Mouse (Mus musculus) lung, embryonic 14.5 days (tissue): ENCODE results near the gene Arfgap3. TPM values are rescaled to one million over a fixed set of nuclear protein-coding genes. Genes with fewer than 3 reads are reported as not detected.
"Not testable (repeated sequence)": the region's sequence is repeated elsewhere in the genome, so short reads cannot be mapped to it uniquely, and the experiment has no call there.

Experiments used
- ATAC-seq: fragments of 200-750 bp; cut with Nextera tagmentation; 2 replicates; pipeline ENCODE4 v1.8.0; 2017; ENCODE audit warnings: mild to moderate bottlenecking, moderate TSS enrichment, moderate library complexity; ENCODE audit not compliant: insufficient read depth
- DNase-seq: peaks from one replicate; pipeline ENCODE4 v3.0.0-alpha.2; 2015
- H3K27ac ChIP-seq: fragments of 300-500 bp; sonication (generic); 2 replicates; pipeline ENCODE4 v1.5.1; 2014; ENCODE audit warnings: low read depth, mild to moderate bottlenecking, moderate library complexity
- H3K27me3 ChIP-seq: fragments of 300-500 bp; sonication (generic); 2 replicates; pipeline ENCODE4 v1.6.1; 2014; ENCODE audit warnings: low read length, control low read depth; ENCODE audit not compliant: insufficient read depth
- H3K36me3 ChIP-seq: fragments of 300-500 bp; sonication (generic); 2 replicates; pipeline ENCODE4 v1.6.1; 2014; ENCODE audit warnings: control low read depth; ENCODE audit not compliant: insufficient read depth
- H3K4me1 ChIP-seq: fragments of 300-500 bp; sonication (generic); 2 replicates; pipeline ENCODE4 v1.6.1; 2014; ENCODE audit warnings: antibody characterized with exemption, control low read depth; ENCODE audit not compliant: insufficient read depth
- H3K4me2 ChIP-seq: fragments of 300-500 bp; sonication (generic); 2 replicates; pipeline ENCODE4 v1.6.1; 2014; ENCODE audit warnings: mild to moderate bottlenecking
- H3K4me3 ChIP-seq: fragments of 300-500 bp; sonication (generic); 2 replicates; pipeline ENCODE4 v1.5.1; 2014; ENCODE audit warnings: low read depth, low read length
- H3K9ac ChIP-seq: fragments of 300-500 bp; sonication (generic); 2 replicates; pipeline ENCODE4 v1.6.1; 2014
- H3K9me3 ChIP-seq: fragments of 300-500 bp; sonication (generic); 2 replicates; pipeline ENCODE4 v1.6.1; 2016; ENCODE audit warnings: low read depth, low read length, control low read depth
- CTCF ChIP-seq: IDR thresholded peaks from 2 replicates; pipeline ENCODE4 v1.5.1; 2016; ENCODE audit warnings: antibody characterized with exemption, low read depth
- WGBS: fragments of 180-500 bp; shearing (Covaris S2); extraction: QIAGEN DNeasy Blood & Tissue Kit; methylation state at CpG from one replicate; pipeline ENCODE4 v1.1.7; 2014; 5-methylcytosine and 5-hydroxymethylcytosine counted together
- polyA plus RNA-seq: library from polyadenylated mRNA; unstranded; fragments of >200 nt; fragmentation: Nextera tagmentation; extraction: Ambion mirVana; gene quantifications from 2 replicates; pipeline ENCODE4 v1.2.1, GENCODE M21; 2014

The Arfgap3 gene
- polyA plus RNA-seq, 1 experiment from 2014 or later = 37.7 TPM

- no peaks in the 10 kb centered on the region for H3K27me3 ChIP-seq
- ATAC-seq (no peak), DNase-seq (no peak)
- H3K4me1 ChIP-seq = no peaks in the 10 kb centered on the region
- H3K4me2 ChIP-seq = no peak overlapping the region
- H3K9ac ChIP-seq = no peak overlapping the region
- WGBS = 88% methylated on average over 5 of the region's 5 CpGs
- no peaks in the 10 kb centered on the region for H3K9me3 ChIP-seq
- no peak for TF ChIP-seq CTCF
- H3K27ac ChIP-seq = no peak overlapping the region
- H3K4me3 ChIP-seq = no peak overlapping the region
- H3K36me3 ChIP-seq = no peaks in the 10 kb centered on the region
These were observed 71.5 kb downstream of the Arfgap3 start for GRCm38 (mm10) chr15:83278579-83278978.

DNA sequence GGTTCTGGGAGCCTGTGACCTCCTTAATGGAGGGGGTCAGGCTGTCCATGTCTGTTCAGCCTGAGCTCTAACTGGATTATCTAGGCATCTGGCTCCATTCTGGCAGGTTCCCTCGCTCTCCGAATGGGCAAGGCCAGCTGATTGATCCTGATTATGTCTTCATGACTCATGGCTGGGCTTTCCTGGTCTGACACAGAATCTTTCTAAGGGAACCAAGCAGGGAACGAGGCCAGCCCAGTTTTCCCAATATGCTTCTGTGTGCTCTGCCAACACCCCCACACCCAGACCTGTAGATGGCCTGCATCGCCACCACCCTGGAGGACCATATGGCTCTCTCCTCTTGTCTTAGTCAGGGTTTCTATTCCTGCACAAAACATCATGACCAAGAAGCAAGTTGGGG is 72.6 kb downstream of the Arfgap3 start:
- Histone ChIP-seq H3K36me3 (no peaks in the 10 kb centered on the region), H3K9ac (no peak overlapping the region), H3K9me3 (no peaks in the 10 kb centered on the region), H3K27ac (no peak overlapping the region), H3K4me2 (no peak overlapping the region), H3K4me3 (no peak overlapping the region), H3K27me3 (no peaks in the 10 kb centered on the region), H3K4me1 (no peaks in the 10 kb centered on the region)
- DNase-seq (no peak), ATAC-seq (no peak)
- WGBS = 79% methylated on average over 4 of the region's 4 CpGs
- no peak for TF ChIP-seq CTCF

GRCm38 (mm10) chr15:83274237-83274636 is 75.8 kb downstream of the Arfgap3 start:
- ATAC-seq (peak; percentile 81), DNase-seq (peak; percentile 22)
- not testable (repeated sequence) for H3K27ac ChIP-seq, H3K4me3 ChIP-seq, H3K4me1 ChIP-seq, H3K9me3 ChIP-seq, H3K9ac ChIP-seq, H3K4me2 ChIP-seq, H3K36me3 ChIP-seq, H3K27me3 ChIP-seq

DNA sequence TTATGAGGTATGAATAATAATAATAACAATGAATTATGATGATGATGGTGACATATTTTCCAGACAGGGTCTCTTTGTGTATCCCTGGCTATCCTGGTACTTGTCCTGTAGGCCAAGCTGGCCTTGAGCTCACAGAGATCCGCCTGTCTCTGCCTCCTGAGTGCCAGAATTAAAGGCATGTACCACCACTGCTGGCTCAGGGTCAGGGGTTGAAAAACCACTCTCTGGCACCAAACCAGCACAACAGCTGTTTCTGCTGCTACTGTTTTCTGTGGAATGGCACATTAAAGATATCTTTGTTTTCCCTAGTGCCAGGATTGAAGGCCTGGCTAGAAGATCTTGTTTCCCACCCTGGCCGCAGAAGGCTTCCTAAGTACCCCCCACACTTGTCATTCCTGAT is 77.0 kb downstream of the Arfgap3 start:
- Histone ChIP-seq H3K36me3 (no peaks in the 10 kb centered on the region), H3K4me2 (no peak overlapping the region), H3K27ac (no peak overlapping the region), H3K4me3 (no peak overlapping the region), H3K9ac (no peak overlapping the region), H3K27me3 (no peaks in the 10 kb centered on the region), H3K4me1 (no peaks in the 10 kb centered on the region), H3K9me3 (no peaks in the 10 kb centered on the region)
- no peak for TF ChIP-seq CTCF
- ATAC-seq (no peak), DNase-seq (no peak)
- 87% methylated on average over 2 of the region's 2 CpGs for WGBS

DNA sequence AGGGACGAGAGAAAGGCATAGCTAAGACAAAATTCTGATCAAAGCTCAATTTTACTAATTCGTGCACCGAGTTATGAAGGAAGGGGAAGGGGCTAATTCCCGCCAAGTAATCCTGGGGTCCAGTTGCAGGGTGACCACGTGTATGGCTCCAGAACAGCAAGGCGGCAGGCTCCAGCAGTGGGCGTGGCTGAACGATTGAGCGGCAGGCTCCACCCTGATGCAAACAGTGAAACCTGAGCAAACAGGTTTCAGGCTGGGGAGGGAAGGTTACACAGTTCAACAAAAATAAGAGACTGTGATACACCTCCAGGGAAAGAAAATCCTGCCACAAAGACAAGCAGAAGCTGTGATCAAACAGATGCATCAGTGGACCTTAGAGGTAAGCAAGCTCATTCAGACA is 78.8 kb downstream of the Arfgap3 start:
- not testable (repeated sequence) for H3K9ac ChIP-seq, H3K4me2 ChIP-seq, H3K9me3 ChIP-seq, DNase-seq, H3K4me1 ChIP-seq, H3K27me3 ChIP-seq, ATAC-seq, H3K36me3 ChIP-seq, H3K4me3 ChIP-seq, H3K27ac ChIP-seq
- 19% methylated on average over 9 of the region's 9 CpGs for WGBS

DNA sequence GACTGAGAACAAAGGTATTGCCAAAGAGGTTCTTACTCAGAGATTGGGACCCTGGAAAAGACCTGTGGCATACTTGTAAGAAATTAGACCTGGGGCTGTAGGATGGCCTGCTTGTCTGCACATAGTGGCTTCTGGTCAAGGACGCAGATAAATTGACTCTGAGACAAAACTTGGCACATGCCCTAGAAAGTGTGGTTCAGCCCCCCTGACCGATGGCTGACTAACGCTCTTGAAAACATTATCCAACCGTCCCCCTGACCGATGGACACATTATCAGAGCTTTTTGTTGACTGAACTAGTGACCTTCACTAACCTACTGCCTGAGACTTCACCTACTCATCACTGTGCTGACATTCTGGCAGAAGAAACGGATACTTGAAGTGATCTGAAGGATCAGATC is 80.1 kb downstream of the Arfgap3 start:
- H3K4me1 ChIP-seq, H3K9me3 ChIP-seq, ATAC-seq, H3K27me3 ChIP-seq, H3K4me2 ChIP-seq, H3K4me3 ChIP-seq, H3K36me3 ChIP-seq, H3K27ac ChIP-seq, DNase-seq, H3K9ac ChIP-seq: not testable (repeated sequence)
- WGBS = 41% methylated on average over 6 of the region's 6 CpGs

- H3K4me3 ChIP-seq, H3K9ac ChIP-seq, H3K36me3 ChIP-seq, DNase-seq, H3K4me1 ChIP-seq, H3K27me3 ChIP-seq, H3K27ac ChIP-seq, H3K4me2 ChIP-seq, H3K9me3 ChIP-seq, ATAC-seq: not testable (repeated sequence)
- 23% methylated on average over 6 of the region's 7 CpGs for WGBS
These were observed 81.6 kb downstream of the Arfgap3 start for GRCm38 (mm10) chr15:83268428-83268827.

DNA sequence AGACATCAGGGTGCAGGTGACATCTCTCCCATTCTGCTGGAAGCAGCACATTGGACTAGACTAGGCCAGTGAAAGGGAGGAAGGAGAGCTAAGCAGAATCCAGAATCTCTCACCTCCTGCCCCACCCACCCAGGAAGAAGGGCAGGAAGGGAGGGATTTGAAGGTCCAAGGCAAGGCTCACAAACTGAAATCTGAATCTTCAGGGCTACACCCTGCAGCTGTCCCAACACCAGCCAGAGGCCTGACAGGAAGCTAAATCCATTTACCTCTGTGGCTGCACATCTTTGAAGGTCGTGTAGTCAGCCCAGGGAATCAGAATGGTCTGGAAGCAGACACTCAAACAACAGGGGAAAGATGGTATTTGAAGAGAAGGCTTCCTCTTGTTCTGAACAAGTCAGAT is 84.8 kb downstream of the Arfgap3 start:
- no peak for DNase-seq
- no peak for TF ChIP-seq CTCF
- WGBS = 13% methylated on average over 1 of the region's 1 CpGs

More for the DNA sequence above, 84.8 kb downstream of the Arfgap3 start:
- Histone ChIP-seq H3K9ac (no peak overlapping the region), H3K9me3 (no peaks in the 10 kb centered on the region), H3K4me2 (no peak overlapping the region), H3K4me3 (no peak overlapping the region), H3K27me3 (no peaks in the 10 kb centered on the region), H3K4me1 (no peaks in the 10 kb centered on the region), H3K36me3 (no peaks in the 10 kb centered on the region), H3K27ac (no peak overlapping the region)
- no peak for ATAC-seq
